Mouse (Mus musculus): Measurements from ENCODE around the gene Pusl1.

DNA sequence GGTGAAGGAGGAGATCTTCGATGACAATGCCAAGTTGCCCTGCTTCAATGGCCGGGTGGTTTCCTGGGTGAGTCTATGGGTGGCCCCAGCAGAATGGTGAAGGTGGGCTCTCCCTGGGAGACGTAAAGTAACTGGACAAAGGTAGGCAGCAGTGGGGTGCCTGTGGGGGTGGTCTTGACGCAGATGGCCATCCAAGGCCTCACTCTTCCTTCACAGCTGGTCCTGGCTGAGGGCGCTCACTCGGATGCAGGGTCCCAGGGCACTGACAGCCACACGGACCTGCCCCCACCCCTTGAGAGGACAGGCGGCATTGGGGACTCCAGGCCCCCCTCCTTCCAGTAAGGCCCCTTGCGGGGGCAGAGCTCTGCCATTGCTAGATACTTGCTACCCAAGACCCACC lies 38.2 kb downstream of the Pusl1 start:
- TF ChIP-seq POLR2A (IDR thresholded peaks at IDR 0.05; ENCODE audit: insufficient read depth, low read depth, low read length) (no peak), CTCF (IDR thresholded peaks at IDR 0.05) (no peak), EP300 (IDR thresholded peaks at IDR 0.05; ENCODE audit: insufficient read depth, low read depth, low read length) (no peak)
